Mouse (Mus musculus): Measurements from ENCODE around the gene Gm4559. TPM values are rescaled to one million over a fixed set of nuclear protein-coding genes. Genes with fewer than 3 reads are reported as not detected.
"Not testable (repeated sequence)": the region's sequence is repeated elsewhere in the genome, so short reads cannot be mapped to it uniquely, and the experiment has no call there.

Gm4559 gene
- total and polyA plus RNA-seq, 2 experiments from 2014 or later: not detected

DNA sequence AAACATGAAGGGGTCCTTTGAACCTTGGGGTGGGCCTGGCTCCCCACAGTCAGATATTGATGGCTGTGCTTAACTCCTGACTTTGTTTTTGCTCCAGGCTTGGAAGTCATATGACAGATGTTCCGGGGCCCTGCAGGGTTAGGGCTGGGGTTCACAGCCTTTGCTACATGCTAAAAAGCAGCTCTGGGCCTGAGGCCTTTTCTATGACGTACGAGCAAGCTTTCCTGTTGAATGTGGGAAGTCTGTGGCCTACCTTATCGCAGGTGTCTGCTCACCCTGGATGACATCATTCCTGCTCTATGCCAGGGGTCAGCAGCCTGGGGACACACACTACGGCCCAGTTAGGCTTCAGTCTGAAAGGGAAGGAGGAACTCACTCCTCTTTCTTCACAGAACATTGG lies 43.1 kb upstream of the Gm4559 start:
- no peak for ATAC-seq (ENCODE audit: low FRiP score)
- WGBS: 82% methylated on average over 5 of the region's 5 CpGs
- no peak for TF ChIP-seq CTCF (IDR thresholded peaks at IDR 0.05)

DNA sequence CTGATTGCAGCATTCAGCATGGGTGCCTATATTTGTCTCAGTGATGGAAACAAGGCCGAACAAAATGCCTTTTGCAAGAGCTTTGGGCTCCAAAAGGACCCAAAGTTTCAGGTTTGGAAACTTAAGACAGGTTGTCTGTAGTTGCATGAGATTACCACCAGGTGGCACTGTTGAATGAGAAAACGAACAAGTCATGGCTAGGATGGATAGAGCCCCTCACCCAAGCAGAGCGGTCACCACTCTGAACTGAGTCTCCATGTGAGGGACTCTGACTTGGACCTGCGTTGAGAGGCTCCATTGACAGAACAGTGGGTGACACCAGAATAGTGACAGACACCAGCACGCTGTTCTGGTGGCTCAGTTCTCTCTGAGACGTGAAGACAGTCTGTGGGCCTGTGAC lies 42.4 kb upstream of the Gm4559 start:
- no peaks in the 10 kb centered on the region for H3K9me3 ChIP-seq (ENCODE audit: low read length)
- DNase-seq (ENCODE audit: low spot score) (peak; percentile 74), ATAC-seq (ENCODE audit: low FRiP score) (peak; percentile 63; the same call in 1 of the 2 replicates)
- H3K9ac ChIP-seq (replicated peaks; ENCODE audit: low read length, poor library complexity, severe bottlenecking): no peak overlapping the region
- TF ChIP-seq CTCF (IDR thresholded peaks at IDR 0.05): peak; percentile 93
- H3K36me3 ChIP-seq (ENCODE audit: insufficient read depth, low read length): no peaks in the 10 kb centered on the region
- H3K27ac ChIP-seq (ENCODE audit: low read depth, low read length): no peak overlapping the region
- H3K4me2 ChIP-seq (ENCODE audit: low read depth, low read length, poor library complexity, severe bottlenecking): no peak overlapping the region
- no peak overlapping the region for H3K4me3 ChIP-seq (ENCODE audit: low read depth, low read length)
- 44% methylated on average over 6 of the region's 6 CpGs for WGBS
- no peaks in the 10 kb centered on the region for H3K27me3 ChIP-seq (ENCODE audit: insufficient read depth, low read length)
- no peaks in the 10 kb centered on the region for H3K4me1 ChIP-seq (ENCODE audit: insufficient read depth, low read length)

More for the DNA sequence above, 43.1 kb upstream of the Gm4559 start:
- no peaks in the 10 kb centered on the region for H3K27me3 ChIP-seq (ENCODE audit: insufficient read depth, low read length)
- no peak overlapping the region for H3K9ac ChIP-seq (replicated peaks; ENCODE audit: low read length, poor library complexity, severe bottlenecking)
- H3K27ac ChIP-seq (ENCODE audit: low read depth, low read length): no peak overlapping the region
- no peaks in the 10 kb centered on the region for H3K4me1 ChIP-seq (ENCODE audit: insufficient read depth, low read length)
- no peak for DNase-seq (ENCODE audit: low spot score)
- H3K36me3 ChIP-seq (ENCODE audit: insufficient read depth, low read length): no peaks in the 10 kb centered on the region
- H3K4me2 ChIP-seq (ENCODE audit: low read depth, low read length, poor library complexity, severe bottlenecking): no peak overlapping the region
- no peak overlapping the region for H3K4me3 ChIP-seq (ENCODE audit: low read depth, low read length)
- no peaks in the 10 kb centered on the region for H3K9me3 ChIP-seq (ENCODE audit: low read length)

DNA sequence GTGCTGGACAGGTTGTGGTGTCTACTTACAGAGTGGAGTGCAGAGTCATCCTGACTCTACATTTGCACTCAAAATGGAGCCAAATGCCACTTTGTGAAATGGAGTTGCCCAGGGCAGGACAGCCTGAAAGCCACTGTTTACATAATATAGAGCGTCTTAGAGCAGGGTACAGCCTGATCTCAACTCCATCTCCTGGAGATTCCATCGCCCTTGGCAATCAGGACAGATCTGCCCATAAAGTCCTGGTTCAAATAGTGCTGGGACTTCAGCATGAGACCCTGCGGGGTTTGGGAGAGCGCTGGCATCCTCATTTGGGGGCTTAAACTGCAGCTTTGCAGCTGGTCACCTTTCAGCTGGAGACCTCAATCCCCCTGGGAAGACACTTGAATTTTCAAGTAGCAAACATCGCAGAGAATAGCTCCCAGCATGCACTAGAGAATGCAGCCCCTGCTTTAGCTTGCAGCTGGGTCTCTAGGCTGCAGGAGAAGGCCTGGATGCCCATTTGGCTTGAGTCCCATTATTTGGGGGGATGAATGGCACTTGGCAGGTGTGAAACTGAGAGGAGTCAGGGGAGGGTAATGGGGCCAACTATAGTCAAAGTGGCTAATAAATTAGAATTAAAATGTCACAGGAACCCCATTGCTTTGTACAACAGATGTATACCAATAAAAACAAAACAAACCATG lies 40.6 kb upstream of the Gm4559 start:
- ATAC-seq (ENCODE audit: low FRiP score) (no peak), DNase-seq (ENCODE audit: low spot score) (peak; percentile 42)
- Histone ChIP-seq H3K4me1 (ENCODE audit: insufficient read depth, low read length) (no peaks in the 10 kb centered on the region), H3K9me3 (ENCODE audit: low read length) (no peaks in the 10 kb centered on the region), H3K27me3 (ENCODE audit: insufficient read depth, low read length) (no peaks in the 10 kb centered on the region), H3K9ac (replicated peaks; ENCODE audit: low read length, poor library complexity, severe bottlenecking) (no peak overlapping the region), H3K4me3 (ENCODE audit: low read depth, low read length) (no peak overlapping the region), H3K36me3 (ENCODE audit: insufficient read depth, low read length) (no peaks in the 10 kb centered on the region), H3K27ac (ENCODE audit: low read depth, low read length) (no peak overlapping the region), H3K4me2 (ENCODE audit: low read depth, low read length, poor library complexity, severe bottlenecking) (no peak overlapping the region)
- TF ChIP-seq CTCF (IDR thresholded peaks at IDR 0.05): no peak
- 27% methylated on average over 5 of the region's 5 CpGs for WGBS

DNA sequence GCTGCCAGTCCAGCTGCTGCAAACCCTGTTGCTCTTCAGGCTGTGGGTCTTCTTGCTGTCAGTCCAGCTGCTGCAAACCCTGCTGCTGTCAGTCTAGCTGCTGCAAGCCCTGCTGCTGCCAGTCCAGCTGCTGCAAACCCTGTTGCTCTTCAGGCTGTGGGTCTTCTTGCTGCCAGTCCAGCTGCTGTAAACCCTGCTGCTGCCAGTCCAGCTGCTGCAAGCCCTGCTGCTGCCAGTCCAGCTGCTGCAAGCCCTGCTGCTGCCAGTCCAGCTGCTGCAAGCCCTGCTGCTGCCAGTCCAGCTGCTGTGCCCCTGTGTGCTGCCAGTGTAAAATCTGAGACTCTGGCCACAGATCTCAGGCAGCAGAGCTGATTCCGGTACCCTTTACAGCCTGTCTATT lies 29.8 kb upstream of the Gm4559 start:
- 95% methylated on average over 1 of the region's 1 CpGs for WGBS
- H3K36me3 ChIP-seq (ENCODE audit: insufficient read depth, low read length); ATAC-seq (ENCODE audit: low FRiP score); DNase-seq (ENCODE audit: low spot score); H3K9me3 ChIP-seq (ENCODE audit: low read length); H3K4me3 ChIP-seq (ENCODE audit: low read depth, low read length); H3K9ac ChIP-seq (replicated peaks; ENCODE audit: low read length, poor library complexity, severe bottlenecking); H3K4me1 ChIP-seq (ENCODE audit: insufficient read depth, low read length); H3K27me3 ChIP-seq (ENCODE audit: insufficient read depth, low read length); H3K4me2 ChIP-seq (ENCODE audit: low read depth, low read length, poor library complexity, severe bottlenecking); H3K27ac ChIP-seq (ENCODE audit: low read depth, low read length): not testable (repeated sequence)

DNA sequence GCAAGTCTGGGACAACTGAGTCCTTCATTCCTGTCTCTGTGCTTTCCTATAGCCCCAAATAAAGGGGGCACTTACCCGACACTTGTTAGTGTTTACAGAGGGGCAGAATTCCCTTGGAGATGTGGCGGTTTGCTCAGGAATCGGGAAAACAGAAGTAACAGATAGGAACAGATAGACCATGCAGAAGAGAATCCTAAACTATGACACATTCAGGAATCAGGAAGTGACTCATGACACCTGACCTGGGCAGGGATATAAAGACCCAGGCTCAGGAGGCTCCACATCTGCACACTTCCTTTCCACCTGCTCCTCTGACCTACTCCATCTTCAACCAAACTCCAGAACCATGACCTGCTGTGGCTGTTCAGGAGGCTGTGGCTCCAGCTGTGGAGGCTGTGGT lies 29.1 kb upstream of the Gm4559 start, which contains the start of gene Krtap5-4:
TSS of gene Krtap5-4 (plus strand) at position 301 of the 400 bp plus-strand sequence.
- Histone ChIP-seq H3K4me3 (ENCODE audit: low read depth, low read length) (no peak within 1 kb of the TSS), H3K27me3 (ENCODE audit: insufficient read depth, low read length) (0 out of 2 replicates have a peak, but pooled peaks cover 3% of the 10 kb centered on the region), H3K4me1 (ENCODE audit: insufficient read depth, low read length) (no peaks in the 10 kb centered on the region), H3K36me3 (ENCODE audit: insufficient read depth, low read length) (no peaks in the 10 kb centered on the region), H3K9me3 (ENCODE audit: low read length) (no peaks in the 10 kb centered on the region), H3K4me2 (ENCODE audit: low read depth, low read length, poor library complexity, severe bottlenecking) (no peak within 1 kb of the TSS), H3K27ac (ENCODE audit: low read depth, low read length) (no peak within 1 kb of the TSS), H3K9ac (replicated peaks; ENCODE audit: low read length, poor library complexity, severe bottlenecking) (no peak within 1 kb of the TSS)
- ATAC-seq (ENCODE audit: low FRiP score) (no peak), DNase-seq (ENCODE audit: low spot score) (no peak)
- TF ChIP-seq CTCF (IDR thresholded peaks at IDR 0.05): no peak
- 67% methylated on average over 3 of the region's 3 CpGs for WGBS

DNA sequence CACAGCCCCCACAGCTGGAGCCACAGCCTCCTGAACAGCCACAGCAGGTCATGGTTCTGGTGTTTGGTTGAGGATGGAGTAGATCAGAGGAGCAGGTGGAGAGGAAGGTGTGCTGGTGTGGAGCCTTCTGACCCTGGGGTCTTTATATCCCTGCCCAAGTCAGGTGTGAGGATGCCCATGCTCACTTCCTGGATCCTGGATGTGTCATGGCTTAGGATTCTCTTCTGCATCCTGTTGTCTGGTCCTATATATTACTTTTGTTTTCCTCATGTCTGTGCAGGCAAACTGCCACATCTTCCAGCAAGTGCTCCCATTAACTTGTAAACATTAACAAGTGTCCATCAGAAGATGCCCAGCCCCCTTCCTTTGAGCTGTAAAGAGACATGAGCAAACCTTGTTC lies 22.9 kb upstream of the Gm4559 start, which contains the start of gene Krtap5-1:
TSS of gene Krtap5-1 (minus strand) at position 101 of the 400 bp plus-strand sequence.
- not testable (repeated sequence) for H3K4me2 ChIP-seq (ENCODE audit: low read depth, low read length, poor library complexity, severe bottlenecking)

DNA sequence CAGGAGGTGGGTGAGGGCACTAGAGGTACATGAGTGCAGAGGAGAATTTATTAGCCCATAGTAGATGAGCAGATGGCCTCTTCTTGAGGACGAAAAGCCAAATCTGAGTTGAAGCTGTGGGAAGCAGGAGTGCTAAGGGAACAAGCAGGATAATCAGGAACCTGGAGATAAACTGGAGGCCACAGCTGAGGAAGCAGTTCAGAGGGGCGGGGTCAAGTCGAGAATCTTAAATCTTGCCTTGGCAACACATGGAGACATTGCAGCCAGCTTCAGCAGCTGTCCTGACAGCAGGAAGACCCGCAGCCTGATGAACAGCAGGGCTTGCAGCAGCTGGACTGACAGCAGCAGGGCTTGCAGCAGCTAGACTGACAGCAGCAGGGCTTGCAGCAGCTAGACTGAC lies 21.9 kb upstream of the Gm4559 start:
- not testable (repeated sequence) for H3K27me3 ChIP-seq (ENCODE audit: insufficient read depth, low read length); H3K9me3 ChIP-seq (ENCODE audit: low read length); ATAC-seq (ENCODE audit: low FRiP score); H3K9ac ChIP-seq (replicated peaks; ENCODE audit: low read length, poor library complexity, severe bottlenecking); H3K4me3 ChIP-seq (ENCODE audit: low read depth, low read length); H3K4me1 ChIP-seq (ENCODE audit: insufficient read depth, low read length); H3K27ac ChIP-seq (ENCODE audit: low read depth, low read length); H3K36me3 ChIP-seq (ENCODE audit: insufficient read depth, low read length); H3K4me2 ChIP-seq (ENCODE audit: low read depth, low read length, poor library complexity, severe bottlenecking); DNase-seq (ENCODE audit: low spot score)
- 30% methylated on average over 4 of the region's 4 CpGs for WGBS

More for the DNA sequence above, 22.9 kb upstream of the Gm4559 start, which contains the start of gene Krtap5-1:
- not testable (repeated sequence) for ATAC-seq (ENCODE audit: low FRiP score); H3K9me3 ChIP-seq (ENCODE audit: low read length); H3K4me3 ChIP-seq (ENCODE audit: low read depth, low read length); H3K4me1 ChIP-seq (ENCODE audit: insufficient read depth, low read length); H3K27ac ChIP-seq (ENCODE audit: low read depth, low read length); DNase-seq (ENCODE audit: low spot score); H3K27me3 ChIP-seq (ENCODE audit: insufficient read depth, low read length); H3K9ac ChIP-seq (replicated peaks; ENCODE audit: low read length, poor library complexity, severe bottlenecking); H3K36me3 ChIP-seq (ENCODE audit: insufficient read depth, low read length)
